Mouse (Mus musculus): ENCODE results near the gene Shank2. TPM values are rescaled to one million over a fixed set of nuclear protein-coding genes. Genes with fewer than 3 reads are reported as not detected.

Shank2 gene
- polyA plus RNA-seq, 2 experiments: 0.59 to 0.89 TPM

DNA sequence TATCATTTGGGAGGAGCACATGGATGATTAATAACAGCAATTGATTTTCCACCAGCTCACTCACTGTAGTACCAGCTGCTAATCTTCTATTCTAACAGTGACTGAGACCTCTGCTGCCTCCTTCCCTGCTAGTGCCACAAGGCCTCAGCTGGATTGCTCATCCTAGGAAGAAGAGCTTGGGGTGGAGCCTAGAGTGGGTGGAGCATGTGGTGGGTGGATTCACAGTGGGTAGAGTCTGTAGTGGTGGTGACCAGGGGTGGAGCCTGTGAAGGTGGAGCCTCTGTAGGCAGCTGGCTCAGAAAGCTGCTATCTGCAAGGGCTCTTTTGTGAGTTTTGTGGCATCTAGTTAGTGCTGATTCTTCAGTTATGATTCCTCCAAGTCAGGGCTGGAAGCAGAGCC is 334.9 kb downstream of the Shank2 start:
- H3K4me2 ChIP-seq (replicated peaks; ENCODE audit: low read depth, low read length, severe bottlenecking): no peak overlapping the region
- no peak overlapping the region for H3K27ac ChIP-seq (replicated peaks; ENCODE audit: low read depth, low read length)
- H3K27me3 ChIP-seq (ENCODE audit: control insufficient read depth, insufficient read depth, low read length): no peaks in the 10 kb centered on the region
- ATAC-seq (ENCODE audit: low FRiP score, low read depth) (no peak), DNase-seq (ENCODE audit: low spot score) (no peak)
- H3K9ac ChIP-seq (ENCODE audit: low read depth, low read length, severe bottlenecking): no peak overlapping the region
- H3K36me3 ChIP-seq (ENCODE audit: control insufficient read depth, insufficient read depth, low read length): no peaks in the 10 kb centered on the region
- no peaks in the 10 kb centered on the region for H3K4me1 ChIP-seq (ENCODE audit: control insufficient read depth, insufficient read depth, low read length)
- H3K9me3 ChIP-seq (ENCODE audit: control insufficient read depth, low read length): no peaks in the 10 kb centered on the region
- H3K4me3 ChIP-seq (replicated peaks; ENCODE audit: low read length): no peak overlapping the region
- TF ChIP-seq POLR2A (IDR thresholded peaks at IDR 0.05; ENCODE audit: borderline replicate concordance, extremely low read depth, insufficient read depth, insufficient read length): no peak

DNA sequence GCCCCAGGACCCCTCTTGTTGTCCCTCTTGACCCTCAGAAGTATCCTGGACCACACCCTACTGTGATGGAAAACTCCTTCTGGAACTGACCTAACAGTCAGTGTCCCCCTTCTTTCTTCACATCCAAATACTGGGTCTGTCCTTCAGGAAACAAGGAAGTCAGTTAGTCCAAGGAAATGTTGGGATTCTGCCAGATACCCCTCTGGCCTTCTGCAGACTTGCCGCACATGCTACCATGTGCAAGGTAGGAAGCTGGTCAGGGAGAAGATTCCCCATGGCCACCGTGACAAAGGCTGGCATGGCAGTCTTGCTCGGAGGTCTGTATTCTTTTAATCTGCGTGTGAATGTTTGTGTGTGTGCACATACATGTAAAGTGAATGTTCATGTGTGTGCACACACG is 337.0 kb downstream of the Shank2 start:
- Histone ChIP-seq H3K4me1 (ENCODE audit: control insufficient read depth, insufficient read depth, low read length) (no peaks in the 10 kb centered on the region), H3K27ac (replicated peaks; ENCODE audit: low read depth, low read length) (no peak overlapping the region), H3K9ac (ENCODE audit: low read depth, low read length, severe bottlenecking) (no peak overlapping the region), H3K36me3 (ENCODE audit: control insufficient read depth, insufficient read depth, low read length) (no peaks in the 10 kb centered on the region), H3K9me3 (ENCODE audit: control insufficient read depth, low read length) (no peaks in the 10 kb centered on the region), H3K4me2 (replicated peaks; ENCODE audit: low read depth, low read length, severe bottlenecking) (no peak overlapping the region), H3K27me3 (ENCODE audit: control insufficient read depth, insufficient read depth, low read length) (no peaks in the 10 kb centered on the region), H3K4me3 (replicated peaks; ENCODE audit: low read length) (no peak overlapping the region)
- no peak for DNase-seq (ENCODE audit: low spot score)
- ATAC-seq (ENCODE audit: low FRiP score, low read depth): no peak
- WGBS: 84% methylated on average over 5 of the region's 5 CpGs
- no peak for TF ChIP-seq POLR2A (IDR thresholded peaks at IDR 0.05; ENCODE audit: borderline replicate concordance, extremely low read depth, insufficient read depth, insufficient read length)

DNA sequence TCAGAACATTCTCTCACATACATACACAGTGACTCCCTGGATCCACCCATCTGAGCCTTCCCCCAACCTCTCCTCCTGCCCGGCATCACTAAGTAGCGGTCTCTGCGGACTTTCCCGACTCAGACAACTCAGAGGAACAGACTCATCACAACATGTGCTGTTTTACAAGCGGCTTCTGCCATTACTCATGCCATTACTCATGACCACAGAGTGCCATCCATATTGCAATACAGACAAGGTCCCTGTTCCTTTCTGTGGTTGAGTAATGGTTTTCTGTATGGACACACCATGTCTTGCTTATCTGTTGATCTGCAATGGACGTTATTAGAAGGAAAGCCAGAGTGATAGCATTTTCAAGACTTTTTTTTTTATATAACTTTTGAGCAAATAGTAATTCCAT is 338.6 kb downstream of the Shank2 start:
- Histone ChIP-seq H3K4me1 (ENCODE audit: control insufficient read depth, insufficient read depth, low read length) (no peaks in the 10 kb centered on the region), H3K4me2 (replicated peaks; ENCODE audit: low read depth, low read length, severe bottlenecking) (no peak overlapping the region), H3K9ac (ENCODE audit: low read depth, low read length, severe bottlenecking) (no peak overlapping the region), H3K36me3 (ENCODE audit: control insufficient read depth, insufficient read depth, low read length) (no peaks in the 10 kb centered on the region), H3K4me3 (replicated peaks; ENCODE audit: low read length) (no peak overlapping the region), H3K9me3 (ENCODE audit: control insufficient read depth, low read length) (no peaks in the 10 kb centered on the region), H3K27me3 (ENCODE audit: control insufficient read depth, insufficient read depth, low read length) (no peaks in the 10 kb centered on the region), H3K27ac (replicated peaks; ENCODE audit: low read depth, low read length) (no peak overlapping the region)
- TF ChIP-seq POLR2A (IDR thresholded peaks at IDR 0.05; ENCODE audit: borderline replicate concordance, extremely low read depth, insufficient read depth, insufficient read length): no peak
- DNase-seq (ENCODE audit: low spot score) (no peak), ATAC-seq (ENCODE audit: low FRiP score, low read depth) (no peak)
- WGBS: 82% methylated on average over 6 of the region's 6 CpGs

DNA sequence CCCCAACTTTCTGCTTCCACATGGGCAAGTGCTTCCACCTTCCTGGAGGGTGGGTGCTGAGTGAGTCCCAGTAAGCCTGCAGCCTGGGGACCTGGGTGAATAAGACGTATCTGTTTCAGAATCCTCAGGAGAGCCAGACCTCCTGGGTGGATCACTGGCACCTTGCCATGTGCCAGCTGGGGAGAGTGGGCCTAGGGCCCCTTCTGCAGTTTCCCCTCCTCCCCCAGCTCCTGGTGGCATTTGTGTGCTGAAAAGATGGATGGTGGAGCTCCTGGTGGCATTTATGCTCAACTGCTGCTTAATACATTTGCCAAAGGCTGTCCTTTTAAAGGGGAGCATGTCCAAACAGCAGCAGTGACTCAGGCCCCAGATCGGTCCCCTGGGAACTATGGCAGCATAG is 364.4 kb downstream of the Shank2 start:
- ATAC-seq (ENCODE audit: low FRiP score, low read depth): no peak

DNA sequence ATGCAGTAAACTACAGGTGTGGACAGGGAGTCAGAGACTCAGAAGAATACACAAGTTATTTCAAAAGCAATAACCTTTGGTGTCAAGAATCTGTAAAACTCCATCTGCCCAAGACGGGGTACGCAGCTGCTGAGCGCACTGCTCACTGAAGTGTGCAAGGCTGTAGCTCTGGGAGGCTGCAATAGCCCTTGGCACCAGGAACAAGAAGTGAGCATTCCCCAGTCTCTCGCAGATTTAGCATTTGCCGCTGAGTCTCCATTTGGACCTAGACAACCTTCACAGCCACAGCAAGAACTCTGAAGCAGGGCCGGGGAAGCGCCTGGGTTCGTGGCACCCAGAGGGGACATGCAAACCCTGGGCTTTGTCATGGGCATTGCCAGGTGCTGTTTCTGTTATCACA is 371.3 kb downstream of the Shank2 start:
- no peaks in the 10 kb centered on the region for H3K27me3 ChIP-seq (ENCODE audit: control insufficient read depth, insufficient read depth, low read length)
- ATAC-seq (ENCODE audit: low FRiP score, low read depth): no peak
- no peaks in the 10 kb centered on the region for H3K9me3 ChIP-seq (ENCODE audit: control insufficient read depth, low read length)
- no peak overlapping the region for H3K4me2 ChIP-seq (replicated peaks; ENCODE audit: low read depth, low read length, severe bottlenecking)
- no peak for DNase-seq (ENCODE audit: low spot score)
- 85% methylated on average over 8 of the region's 8 CpGs for WGBS
- no peak overlapping the region for H3K9ac ChIP-seq (ENCODE audit: low read depth, low read length, severe bottlenecking)
- H3K4me3 ChIP-seq (replicated peaks; ENCODE audit: low read length): no peak overlapping the region
- no peaks in the 10 kb centered on the region for H3K4me1 ChIP-seq (ENCODE audit: control insufficient read depth, insufficient read depth, low read length)
- no peak overlapping the region for H3K27ac ChIP-seq (replicated peaks; ENCODE audit: low read depth, low read length)
- no peak for TF ChIP-seq POLR2A (IDR thresholded peaks at IDR 0.05; ENCODE audit: borderline replicate concordance, extremely low read depth, insufficient read depth, insufficient read length)
- H3K36me3 ChIP-seq (ENCODE audit: control insufficient read depth, insufficient read depth, low read length): no peaks in the 10 kb centered on the region

More for the DNA sequence above, 364.4 kb downstream of the Shank2 start:
- Histone ChIP-seq H3K4me2 (replicated peaks; ENCODE audit: low read depth, low read length, severe bottlenecking) (no peak overlapping the region), H3K27ac (replicated peaks; ENCODE audit: low read depth, low read length) (no peak overlapping the region), H3K4me1 (ENCODE audit: control insufficient read depth, insufficient read depth, low read length) (no peaks in the 10 kb centered on the region), H3K9me3 (ENCODE audit: control insufficient read depth, low read length) (no peaks in the 10 kb centered on the region), H3K9ac (ENCODE audit: low read depth, low read length, severe bottlenecking) (no peak overlapping the region), H3K36me3 (ENCODE audit: control insufficient read depth, insufficient read depth, low read length) (no peaks in the 10 kb centered on the region), H3K27me3 (ENCODE audit: control insufficient read depth, insufficient read depth, low read length) (no peaks in the 10 kb centered on the region), H3K4me3 (replicated peaks; ENCODE audit: low read length) (no peak overlapping the region)
- no peak for DNase-seq (ENCODE audit: low spot score)
- no peak for TF ChIP-seq POLR2A (IDR thresholded peaks at IDR 0.05; ENCODE audit: borderline replicate concordance, extremely low read depth, insufficient read depth, insufficient read length)
- 64% methylated on average over 2 of the region's 2 CpGs for WGBS

DNA sequence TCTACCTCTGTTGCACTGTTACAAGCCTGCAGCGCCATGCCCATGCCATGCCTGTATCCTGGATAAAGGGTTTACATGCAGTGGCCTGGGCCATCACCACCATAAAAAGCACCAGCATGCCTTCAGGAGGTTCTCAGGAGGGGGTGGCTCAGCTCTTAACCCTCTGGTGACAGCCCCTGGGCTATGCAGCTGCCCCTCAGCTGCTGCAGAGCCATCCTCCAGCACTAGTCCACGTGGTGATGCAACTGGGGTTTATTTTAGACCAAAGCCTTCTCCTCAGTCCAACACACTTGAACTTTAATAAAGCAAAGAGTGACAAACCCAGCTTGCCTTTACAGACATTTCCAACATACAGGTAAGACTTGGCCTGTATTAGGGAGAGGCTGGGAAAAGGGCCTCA is 373.8 kb downstream of the Shank2 start:
- WGBS: 70% methylated on average over 2 of the region's 2 CpGs
- H3K9ac ChIP-seq (ENCODE audit: low read depth, low read length, severe bottlenecking): no peak overlapping the region
- H3K4me1 ChIP-seq (ENCODE audit: control insufficient read depth, insufficient read depth, low read length): no peaks in the 10 kb centered on the region
- H3K9me3 ChIP-seq (ENCODE audit: control insufficient read depth, low read length): no peaks in the 10 kb centered on the region
- TF ChIP-seq POLR2A (IDR thresholded peaks at IDR 0.05; ENCODE audit: borderline replicate concordance, extremely low read depth, insufficient read depth, insufficient read length): no peak
- no peak overlapping the region for H3K27ac ChIP-seq (replicated peaks; ENCODE audit: low read depth, low read length)
- DNase-seq (ENCODE audit: low spot score) (no peak), ATAC-seq (ENCODE audit: low FRiP score, low read depth) (no peak)
- H3K27me3 ChIP-seq (ENCODE audit: control insufficient read depth, insufficient read depth, low read length): no peaks in the 10 kb centered on the region
- no peak overlapping the region for H3K4me2 ChIP-seq (replicated peaks; ENCODE audit: low read depth, low read length, severe bottlenecking)
- H3K36me3 ChIP-seq (ENCODE audit: control insufficient read depth, insufficient read depth, low read length): no peaks in the 10 kb centered on the region
- no peak overlapping the region for H3K4me3 ChIP-seq (replicated peaks; ENCODE audit: low read length)

All from limb, embryonic 14.5 days (tissue).